Mouse (Mus musculus) olfactory bulb, adult 2 months (tissue): ENCODE results near the gene Fars2. TPM values are rescaled to one million over a fixed set of nuclear protein-coding genes. Genes with fewer than 3 reads are reported as not detected.

Experiments
- H3K27ac ChIP-seq: fragments of 200-500 bp; 2 replicates; pipeline ENCODE4 v1.5.1; 2012; ENCODE audit warnings: low read depth, low read length; ENCODE audit not compliant: insufficient read depth
- H3K4me1 ChIP-seq: fragments of 200-500 bp; 2 replicates; pipeline ENCODE4 v1.6.1; 2012; ENCODE audit warnings: low read length; ENCODE audit not compliant: control insufficient read depth, insufficient read depth
- H3K4me3 ChIP-seq: fragments of 200-500 bp; 2 replicates; pipeline ENCODE4 v1.5.1; 2012; ENCODE audit warnings: mild to moderate bottlenecking, low read depth, low read length, moderate library complexity; ENCODE audit not compliant: insufficient read depth
- CTCF ChIP-seq: fragments of 200-500 bp; IDR thresholded peaks from 2 replicates; pipeline ENCODE4 v1.5.1; 2012; ENCODE audit warnings: low read depth, mild to moderate bottlenecking, low read length, moderate library complexity; ENCODE audit not compliant: insufficient read depth
- POLR2A ChIP-seq: fragments of 200-500 bp; IDR thresholded peaks from 2 replicates; pipeline ENCODE4 v1.6.1; 2012; ENCODE audit warnings: mild to moderate bottlenecking, low read depth, low read length, moderate library complexity; ENCODE audit not compliant: insufficient read depth
- WGBS: fragments of 180-500 bp; shearing (Covaris S2); methylation state at CpG from one replicate; pipeline ENCODE4 v1.1.7; 2018; 5-methylcytosine and 5-hydroxymethylcytosine counted together
- polyA plus RNA-seq: library from polyadenylated mRNA; stranded (reverse); fragments of >200 nt; gene quantifications from 2 replicates; pipeline ENCODE4 v1.2.4, GENCODE M21; 2012; ENCODE audit warnings: low replicate concordance; ENCODE audit not compliant: missing spikeins, insufficient read depth, insufficient read length

Fars2 gene
- polyA plus RNA-seq, 1 experiment, result not detected

- no peak overlapping the region for H3K27ac ChIP-seq
- TF ChIP-seq CTCF (no peak), POLR2A (no peak)
- no peak overlapping the region for H3K4me3 ChIP-seq
- H3K4me1 ChIP-seq, result no peaks in the 10 kb centered on the region
- WGBS, result 89% methylated on average over 1 of the region's 1 CpGs
Measured at GRCm38 (mm10) chr13:36623556-36623955, 506.3 kb downstream of the Fars2 start.

GRCm38 (mm10) chr13:36629154-36629553 is 511.9 kb downstream of the Fars2 start:
- H3K27ac ChIP-seq, result no peak overlapping the region
- TF ChIP-seq CTCF, result no peak
- no peak for TF ChIP-seq POLR2A
- no peak overlapping the region for H3K4me3 ChIP-seq
- H3K4me1 ChIP-seq, result no peaks in the 10 kb centered on the region
- WGBS, result 70% methylated on average over 1 of the region's 1 CpGs

- TF ChIP-seq POLR2A (no peak), CTCF (no peak)
- Histone ChIP-seq H3K4me3 (no peak overlapping the region), H3K4me1 (no peaks in the 10 kb centered on the region), H3K27ac (no peak overlapping the region)
- WGBS, result 74% methylated on average over 7 of the region's 7 CpGs
Measured at GRCm38 (mm10) chr13:36648257-36648656, 531.0 kb downstream of the Fars2 start.

- no peak for TF ChIP-seq POLR2A
- TF ChIP-seq CTCF, result no peak
- H3K4me3 ChIP-seq, result no peak overlapping the region
Measured at GRCm38 (mm10) chr13:36654251-36654650, 537.0 kb downstream of the Fars2 start.

GRCm38 (mm10) chr13:36679345-36679744 is 562.1 kb downstream of the Fars2 start:
- WGBS, result 93% methylated on average over 1 of the region's 1 CpGs
- H3K4me3 ChIP-seq, result no peak overlapping the region
- no peak overlapping the region for H3K27ac ChIP-seq
- no peaks in the 10 kb centered on the region for H3K4me1 ChIP-seq
- TF ChIP-seq POLR2A (no peak), CTCF (no peak)

More at GRCm38 (mm10) chr13:36654251-36654650, 537.0 kb downstream of the Fars2 start:
- no peak overlapping the region for H3K27ac ChIP-seq
- 82% methylated on average over 3 of the region's 3 CpGs for WGBS
- no peaks in the 10 kb centered on the region for H3K4me1 ChIP-seq

- Histone ChIP-seq H3K4me1 (no peaks in the 10 kb centered on the region), H3K4me3 (no peak overlapping the region)
- 96% methylated on average over 8 of the region's 8 CpGs for WGBS
Measured at GRCm38 (mm10) chr13:36680690-36681355, 563.6 kb downstream of the Fars2 start.

GRCm38 (mm10) chr13:36683581-36683980 is 566.4 kb downstream of the Fars2 start:
- TF ChIP-seq CTCF, result no peak
- no peak for TF ChIP-seq POLR2A
- no peaks in the 10 kb centered on the region for H3K4me1 ChIP-seq
- H3K27ac ChIP-seq, result no peak overlapping the region
- no peak overlapping the region for H3K4me3 ChIP-seq
- WGBS, result 83% methylated on average over 4 of the region's 4 CpGs

More at GRCm38 (mm10) chr13:36680690-36681355, 563.6 kb downstream of the Fars2 start:
- H3K27ac ChIP-seq, result no peak overlapping the region
- no peak for TF ChIP-seq CTCF
- no peak for TF ChIP-seq POLR2A

GRCm38 (mm10) chr13:36695516-36696201 is 578.4 kb downstream of the Fars2 start:
- Histone ChIP-seq H3K4me1 (peaks cover 2% of the 10 kb centered on the region; the same call in 1 of the 2 replicates), H3K27ac (no peak overlapping the region), H3K4me3 (no peak overlapping the region)
- no peak for TF ChIP-seq POLR2A
- no peak for TF ChIP-seq CTCF
- WGBS, result 21% methylated on average over 7 of the region's 7 CpGs

GRCm38 (mm10) chr13:36696351-36696771 is 579.1 kb downstream of the Fars2 start:
- no peak for TF ChIP-seq POLR2A
- no peak for TF ChIP-seq CTCF
- Histone ChIP-seq H3K27ac (no peak overlapping the region), H3K4me3 (no peak overlapping the region), H3K4me1 (peaks cover 2% of the 10 kb centered on the region; the same call in 1 of the 2 replicates)
- 84% methylated on average over 8 of the region's 8 CpGs for WGBS
